Mouse (Mus musculus) adrenal gland, postnatal 14 days (tissue): ENCODE data around the gene Olfr744. TPM values are rescaled to one million over a fixed set of nuclear protein-coding genes. Genes with fewer than 3 reads are reported as not detected.
"Not testable (repeated sequence)": the region's sequence is repeated elsewhere in the genome, so short reads cannot be mapped to it uniquely, and the experiment has no call there.

Experiments
- DNase-seq: peaks from one replicate; pipeline ENCODE4 v3.0.0; 2021; ENCODE audit warnings: mixed read lengths
- long read RNA-seq, 2 experiments: library from polyadenylated mRNA; stranded (forward); transcript quantifications; one replicate each; pipeline ENCODE4 v2.0.0; 2021
- total RNA-seq: library from RNA; stranded (reverse); gene quantifications from 2 replicates; pipeline ENCODE4 v1.2.3, GENCODE M21; 2021

Gene Olfr744
- total RNA-seq, result not detected in 2 replicates
- long read RNA-seq, experiment 1, result 0 reads
- long read RNA-seq, experiment 2, result 0 reads

GRCm38 (mm10) chr14:50614579-50614978 is at the start of gene Olfr744:
Gene Olfr744 (plus strand): TSS chr14:50614879.
- no peak for DNase-seq

GRCm38 (mm10) chr14:50573056-50573455 is 41.6 kb upstream of the Olfr744 start:
- not testable (repeated sequence) for DNase-seq

GRCm38 (mm10) chr14:50639088-50639487 is 24.4 kb downstream of the Olfr744 start, which contains the start of gene Olfr745:
Gene Olfr745 (plus strand): TSS chr14:50639388.
- DNase-seq, result no peak

- no peak for DNase-seq
These were observed 32.1 kb downstream of the Olfr744 start, which contains the start of gene Olfr746 for GRCm38 (mm10) chr14:50646783-50647182. Gene Olfr746 (plus strand): TSS chr14:50647083.

Other genes starting within 250 kb of the Olfr744 start
- not detected in 2 replicates for gene Olfr736, start 233.7 kb upstream of the Olfr744 start, total RNA-seq
- not detected in 2 replicates for gene Olfr738, start 207.3 kb upstream of the Olfr744 start, total RNA-seq
- gene Olfr739, start 196.3 kb upstream of the Olfr744 start, total RNA-seq, result not detected in 2 replicates
- gene Olfr740, start 169.3 kb upstream of the Olfr744 start, total RNA-seq, result not detected in 2 replicates
- not detected in 2 replicates for gene Olfr741, start 142.1 kb upstream of the Olfr744 start, total RNA-seq
- gene Olfr742, start 111.3 kb upstream of the Olfr744 start, total RNA-seq, result not detected in 2 replicates
- gene Olfr743, start 93.0 kb upstream of the Olfr744 start, total RNA-seq, result not detected in 2 replicates
- gene Olfr745, start 24.5 kb downstream of the Olfr744 start, total RNA-seq, result not detected in 2 replicates
- gene Olfr746, start 32.2 kb downstream of the Olfr744 start, total RNA-seq, result not detected in 2 replicates
- not detected in 2 replicates for gene Olfr747, start 78.3 kb downstream of the Olfr744 start, total RNA-seq
- gene Olfr748, start 92.5 kb downstream of the Olfr744 start, total RNA-seq, result not detected in 2 replicates
- gene Olfr749, start 130.2 kb downstream of the Olfr744 start, total RNA-seq, result not detected in 2 replicates
- gene Ttc5, start 170.6 kb downstream of the Olfr744 start, total RNA-seq, result 33.6 and 40.3 TPM in 2 replicates
- gene Ccnb1ip1, start 192.9 kb downstream of the Olfr744 start, total RNA-seq, result not detected in 2 replicates
- gene Parp2, start 193.0 kb downstream of the Olfr744 start, total RNA-seq, result 29.2 and 37.8 TPM in 2 replicates